Mouse (Mus musculus) small intestine, adult 2 months (tissue): ENCODE measurements around the gene Eif2b4. TPM values are rescaled to one million over a fixed set of nuclear protein-coding genes. Genes with fewer than 3 reads are reported as not detected.

Experiments used
- H3K27ac ChIP-seq: fragments of 200-500 bp; 2 replicates; pipeline ENCODE4 v1.5.1; 2012; ENCODE audit warnings: low read depth, low read length, control low read depth, inconsistent platforms; ENCODE audit not compliant: insufficient read depth
- H3K27me3 ChIP-seq: fragments of 200-500 bp; 2 replicates; pipeline ENCODE4 v1.6.1; 2012; ENCODE audit warnings: mild to moderate bottlenecking, moderate library complexity, low read length, inconsistent platforms; ENCODE audit not compliant: control insufficient read depth, insufficient read depth
- H3K36me3 ChIP-seq: fragments of 200-500 bp; 2 replicates; pipeline ENCODE4 v1.6.1; 2012; ENCODE audit warnings: mild to moderate bottlenecking, low read length, control low read depth, inconsistent platforms; ENCODE audit not compliant: control insufficient read depth, insufficient read depth
- H3K4me1 ChIP-seq: fragments of 200-500 bp; 2 replicates; pipeline ENCODE4 v1.6.1; 2012; ENCODE audit warnings: low read length, inconsistent platforms, mixed read lengths; ENCODE audit not compliant: control insufficient read depth, insufficient read depth, insufficient read length
- H3K4me3 ChIP-seq: fragments of 200-500 bp; 2 replicates; pipeline ENCODE4 v1.5.1; 2012; ENCODE audit warnings: low read depth, mild to moderate bottlenecking, control low read depth, inconsistent platforms, low read length, moderate library complexity
- CTCF ChIP-seq: fragments of 200-500 bp; IDR thresholded peaks from 2 replicates; pipeline ENCODE4 v1.5.1; 2012; ENCODE audit warnings: low read depth, mild to moderate bottlenecking, control low read depth, inconsistent platforms, low read length, moderate library complexity, mixed read lengths; ENCODE audit not compliant: insufficient replicate concordance, insufficient read length; ENCODE audit errors: extremely low read depth
- POLR2A ChIP-seq: fragments of 200-500 bp; IDR thresholded peaks from 2 replicates; pipeline ENCODE4 v1.6.1; 2012; ENCODE audit warnings: low read depth, mild to moderate bottlenecking, control low read depth, inconsistent platforms, low read length, moderate library complexity
- WGBS: fragments of 180-500 bp; shearing (Covaris S2); methylation state at CpG from one replicate; pipeline ENCODE4 v1.1.7; 2018; 5-methylcytosine and 5-hydroxymethylcytosine counted together
- polyA plus RNA-seq: library from polyadenylated mRNA; depleted of rRNA; stranded (reverse); fragments of >200 nt; gene quantifications from 2 replicates; pipeline ENCODE4 v1.2.3, GENCODE M21; 2012; rRNA removed

Eif2b4 gene
- polyA plus RNA-seq, 1 experiment: 43.2 TPM

- Histone ChIP-seq H3K27me3 (no peaks in the 10 kb centered on the region), H3K36me3 (peaks cover 5% of the 10 kb centered on the region; the same call in 1 of the 2 replicates), H3K4me1 (peaks cover 4% of the 10 kb centered on the region; the same call in 1 of the 2 replicates), H3K27ac (no peak overlapping the region), H3K4me3 (no peak overlapping the region)
- no peak for TF ChIP-seq CTCF
- TF ChIP-seq POLR2A: no peak
- 84% methylated on average over 4 of the region's 4 CpGs for WGBS
Measured at GRCm38 (mm10) chr5:31149781-31150180, 43.4 kb downstream of the Eif2b4 start.

GRCm38 (mm10) chr5:31138968-31139425 lies 54.2 kb downstream of the Eif2b4 start:
- Histone ChIP-seq H3K27me3 (peaks cover 45% of the 10 kb centered on the region), H3K4me3 (no peak overlapping the region), H3K4me1 (0 out of 2 replicates have a peak, but pooled peaks cover 3% of the 10 kb centered on the region), H3K27ac (no peak overlapping the region), H3K36me3 (peaks cover 3% of the 10 kb centered on the region; the same call in 1 of the 2 replicates)
- 14% methylated on average over 9 of the region's 9 CpGs for WGBS
- TF ChIP-seq POLR2A: no peak
- TF ChIP-seq CTCF: no peak

- WGBS: 3% methylated on average over 52 of the region's 52 CpGs
- Histone ChIP-seq H3K4me1 (0 out of 2 replicates have a peak, but pooled peaks cover 3% of the 10 kb centered on the region), H3K4me3 (no peak within 1 kb of the TSS), H3K27ac (no peak within 1 kb of the TSS), H3K36me3 (peaks cover 2% of the 10 kb centered on the region; the same call in 1 of the 2 replicates), H3K27me3 (peaks cover 45% of the 10 kb centered on the region)
- TF ChIP-seq CTCF (no peak), POLR2A (no peak)
Measured at GRCm38 (mm10) chr5:31138241-31138967, 54.8 kb downstream of the Eif2b4 start, which contains the start of gene Ucn. Gene Ucn, minus strand, starts transcription at chr5:31138829.

- H3K27ac ChIP-seq: no peak overlapping the region
- 2% methylated on average over 13 of the region's 13 CpGs for WGBS
- H3K4me1 ChIP-seq: 0 out of 2 replicates have a peak, but pooled peaks cover 3% of the 10 kb centered on the region
- no peak overlapping the region for H3K4me3 ChIP-seq
- TF ChIP-seq CTCF (no peak), POLR2A (no peak)
- H3K27me3 ChIP-seq: peaks cover 45% of the 10 kb centered on the region
- no peaks in the 10 kb centered on the region; the same call in 1 of the 2 replicates for H3K36me3 ChIP-seq
Measured at GRCm38 (mm10) chr5:31137658-31138057, 55.6 kb downstream of the Eif2b4 start.

Other genes starting within 250 kb of the Eif2b4 start
- 219 and 481 TPM in 2 replicates for gene Cgref1, start 247.8 kb downstream of the Eif2b4 start, polyA plus RNA-seq
- 249 and 335 TPM in 2 replicates for gene Preb, start 233.1 kb downstream of the Eif2b4 start, polyA plus RNA-seq
- gene Tcf23, start 224.8 kb downstream of the Eif2b4 start, polyA plus RNA-seq: 0.44 and 2.0 TPM in 2 replicates
- gene Atraid, start 145.1 kb downstream of the Eif2b4 start, polyA plus RNA-seq: 29.3 and 51.4 TPM in 2 replicates
- gene Slc5a6, start 144.5 kb downstream of the Eif2b4 start, polyA plus RNA-seq: 14.5 and 75.0 TPM in 2 replicates
- 15.4 and 17.5 TPM in 2 replicates for gene Cad, start 138.7 kb downstream of the Eif2b4 start, polyA plus RNA-seq
- gene Dnajc5g, start 87.1 kb downstream of the Eif2b4 start, polyA plus RNA-seq: not detected in 2 replicates
- 0.15 and 0.17 TPM in 2 replicates for gene Slc30a3, start 85.2 kb downstream of the Eif2b4 start, polyA plus RNA-seq
- gene Trim54, start 76.7 kb downstream of the Eif2b4 start, polyA plus RNA-seq: not detected in 2 replicates
- gene Ucn, start 54.6 kb downstream of the Eif2b4 start, polyA plus RNA-seq: not detected in 2 replicates
- gene Mpv17, start 39.2 kb downstream of the Eif2b4 start, polyA plus RNA-seq: 29.1 and 33.2 TPM in 2 replicates
- gene Gm29609, start 13.5 kb downstream of the Eif2b4 start, polyA plus RNA-seq: 0.98 and 4.1 TPM in 2 replicates
- 16.3 and 21.9 TPM in 2 replicates for gene Gtf3c2, start 13.3 kb downstream of the Eif2b4 start, polyA plus RNA-seq
- gene Snx17, start 203 bp downstream of the Eif2b4 start, polyA plus RNA-seq: 37.8 and 56.9 TPM in 2 replicates
- gene Zfp513, start 8.9 kb upstream of the Eif2b4 start, polyA plus RNA-seq: 29.0 and 65.0 TPM in 2 replicates
- 39.3 and 67.7 TPM in 2 replicates for gene Ppm1g, start 27.3 kb upstream of the Eif2b4 start, polyA plus RNA-seq
- 98.0 and 232 TPM in 2 replicates for gene Nrbp1, start 47.4 kb upstream of the Eif2b4 start, polyA plus RNA-seq
- 0.82 TPM in 1 of 2 replicates, not detected in the other for gene Gm9970, start 47.8 kb upstream of the Eif2b4 start, polyA plus RNA-seq
- gene Krtcap3, start 58.3 kb upstream of the Eif2b4 start, polyA plus RNA-seq: 122 and 205 TPM in 2 replicates
- gene Ift172, start 97.7 kb upstream of the Eif2b4 start, polyA plus RNA-seq: 18.1 and 20.9 TPM in 2 replicates
- gene Fndc4, start 102.7 kb upstream of the Eif2b4 start, polyA plus RNA-seq: 1.7 and 1.8 TPM in 2 replicates
- gene Gckr, start 104.0 kb upstream of the Eif2b4 start, polyA plus RNA-seq: 0.05 TPM in 1 of 2 replicates, not detected in the other